Mouse (Mus musculus) forebrain, postnatal 0 days (tissue): ENCODE measurements at regions not wholly inside any gene's neighbourhood (a gene's known extent, or its start where the extent isn't known, plus 50 kb on each side); places are given as distances from the start of the nearest gene placed in this dataset.

ENCODE experiments used
- ATAC-seq: fragments of 200-750 bp; cut with Nextera tagmentation; 2 replicates; pipeline ENCODE4 v1.8.0; 2017; ENCODE audit warnings: mild to moderate bottlenecking, moderate library complexity
- DNase-seq: peaks from one replicate; pipeline ENCODE4 v3.0.0-alpha.2; 2015
- H3K27ac ChIP-seq: fragments of 300-500 bp; sonication (generic); 2 replicates; pipeline ENCODE4 v1.5.1; 2014; ENCODE audit warnings: low read depth, mild to moderate bottlenecking, antibody characterized with exemption, low read length, moderate library complexity, mixed read lengths
- H3K27me3 ChIP-seq: fragments of 300-500 bp; sonication (generic); 2 replicates; pipeline ENCODE4 v1.6.1; 2014; ENCODE audit warnings: mild to moderate bottlenecking, low read length, mixed read lengths; ENCODE audit not compliant: insufficient read depth
- H3K36me3 ChIP-seq: fragments of 300-500 bp; sonication (generic); 2 replicates; pipeline ENCODE4 v1.6.1; 2014; ENCODE audit warnings: mild to moderate bottlenecking, moderate library complexity; ENCODE audit not compliant: insufficient read depth
- H3K4me1 ChIP-seq: fragments of 300-500 bp; sonication (generic); 2 replicates; pipeline ENCODE4 v1.6.1; 2014; ENCODE audit warnings: antibody characterized with exemption; ENCODE audit not compliant: insufficient read depth
- H3K4me2 ChIP-seq: fragments of 300-500 bp; sonication (generic); 2 replicates; pipeline ENCODE4 v1.6.1; 2014; ENCODE audit warnings: low read depth, mild to moderate bottlenecking, moderate library complexity
- H3K4me3 ChIP-seq: fragments of 300-500 bp; sonication (generic); 2 replicates; pipeline ENCODE4 v1.5.1; 2014; ENCODE audit warnings: low read depth, low read length, mixed read lengths
- H3K9ac ChIP-seq: fragments of 300-500 bp; sonication (generic); 2 replicates; pipeline ENCODE4 v1.6.1; 2014; ENCODE audit warnings: mild to moderate bottlenecking
- H3K9me3 ChIP-seq: fragments of 300-500 bp; sonication (generic); 2 replicates; pipeline ENCODE4 v1.6.1; 2016; ENCODE audit warnings: low read length
- CTCF ChIP-seq: sonication (generic); IDR thresholded peaks from 2 replicates; pipeline ENCODE4 v1.5.1; 2016; ENCODE audit warnings: antibody characterized with exemption, control low read depth, low read depth
- WGBS: fragments of 180-500 bp; shearing (Covaris S2); extraction: QIAGEN DNeasy Blood & Tissue Kit; methylation state at CpG from one replicate; pipeline ENCODE4 v1.1.7; 2014; 5-methylcytosine and 5-hydroxymethylcytosine counted together

DNA sequence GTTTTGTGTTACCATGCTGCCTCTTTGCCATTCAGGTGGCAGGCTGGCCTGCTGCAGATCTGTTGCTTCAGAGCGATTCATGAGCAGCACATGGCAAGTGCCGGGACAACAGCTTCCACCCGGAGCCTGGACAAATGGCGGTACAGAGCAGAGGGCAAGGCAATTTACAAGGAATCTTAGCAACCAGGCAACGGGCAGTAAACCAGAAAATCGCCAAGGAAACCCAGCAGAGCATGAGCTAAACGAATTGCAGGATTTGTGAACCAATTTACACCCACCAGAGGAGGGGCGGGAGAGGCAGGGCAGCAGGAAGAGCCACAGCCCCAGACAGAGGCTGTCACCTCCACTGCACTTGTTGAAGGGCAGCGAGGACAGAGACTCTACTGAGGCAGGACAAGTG lies 60.5 kb upstream of the Loxl4 start:
- no peak overlapping the region for H3K4me2 ChIP-seq
- no peak overlapping the region for H3K9ac ChIP-seq
- TF ChIP-seq CTCF, result no peak
- ATAC-seq (peak; percentile 88), DNase-seq (peak; percentile 73)
- no peaks in the 10 kb centered on the region for H3K36me3 ChIP-seq
- no peaks in the 10 kb centered on the region for H3K9me3 ChIP-seq
- H3K4me3 ChIP-seq, result no peak overlapping the region
- 0 out of 2 replicates have a peak, but pooled peaks cover 3% of the 10 kb centered on the region for H3K4me1 ChIP-seq
- H3K27ac ChIP-seq, result no peak overlapping the region
- 14% methylated on average over 9 of the region's 9 CpGs for WGBS
- H3K27me3 ChIP-seq, result no peaks in the 10 kb centered on the region

DNA sequence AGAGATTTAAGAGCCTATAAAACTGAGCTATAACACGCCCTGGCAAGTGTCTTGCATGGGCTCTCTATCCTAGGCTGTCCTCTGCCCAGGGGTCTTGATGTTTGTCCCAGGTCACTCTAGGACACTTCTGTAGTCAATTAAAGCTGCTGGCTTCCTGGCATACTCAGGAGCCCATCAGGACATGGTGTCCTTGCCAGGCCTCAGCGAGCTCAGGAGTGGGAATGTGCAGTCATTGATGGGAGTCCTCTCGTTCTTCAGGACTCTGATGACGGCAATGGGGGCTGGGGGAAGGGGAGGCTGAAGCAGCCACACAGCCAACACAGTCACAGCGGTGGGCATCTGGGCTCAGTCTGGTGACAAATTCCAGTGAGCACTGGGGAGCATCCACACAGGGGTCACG lies 57.3 kb upstream of the Loxl4 start:
- DNase-seq (no peak), ATAC-seq (no peak)
- Histone ChIP-seq H3K4me3 (no peak overlapping the region), H3K27me3 (no peaks in the 10 kb centered on the region), H3K4me1 (0 out of 2 replicates have a peak, but pooled peaks cover 3% of the 10 kb centered on the region), H3K27ac (no peak overlapping the region), H3K36me3 (no peaks in the 10 kb centered on the region), H3K4me2 (no peak overlapping the region), H3K9me3 (no peaks in the 10 kb centered on the region), H3K9ac (no peak overlapping the region)
- TF ChIP-seq CTCF, result no peak
- 75% methylated on average over 6 of the region's 6 CpGs for WGBS

DNA sequence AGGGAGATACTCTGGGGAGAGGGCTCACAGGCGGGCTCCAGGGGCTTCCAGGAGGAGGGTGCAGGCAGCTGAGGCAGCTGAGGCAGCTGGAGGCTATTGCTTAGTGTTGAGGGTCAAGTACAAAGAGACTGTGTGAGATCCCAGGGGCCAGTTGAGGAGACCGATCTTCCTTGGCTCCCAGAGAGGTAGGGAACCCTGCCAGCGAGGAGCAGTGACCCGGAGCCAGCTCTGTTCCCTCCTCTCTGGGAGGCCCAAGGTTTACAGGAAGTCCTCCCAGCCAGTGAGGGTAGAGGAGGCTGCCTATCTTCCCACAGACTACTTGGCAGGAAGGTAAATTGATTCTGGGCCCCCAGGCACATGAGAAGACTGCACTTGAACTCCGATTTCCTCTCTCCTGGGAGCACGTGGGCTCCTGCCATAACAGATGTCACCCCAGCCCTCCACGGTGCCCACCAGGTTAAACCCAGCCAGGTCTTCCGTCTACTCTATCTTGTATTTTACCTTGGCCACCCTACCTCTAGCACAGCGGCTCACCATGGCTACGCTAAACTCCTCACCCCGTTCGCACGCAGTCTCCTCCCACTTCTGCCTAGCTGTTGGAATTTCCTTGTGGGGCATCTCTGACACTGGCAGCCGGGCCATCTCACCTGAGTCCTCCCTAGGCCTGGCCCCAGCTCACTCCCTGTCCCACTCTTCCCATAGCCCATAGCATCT lies 55.9 kb upstream of the Loxl4 start:
- 70% methylated on average over 14 of the region's 14 CpGs for WGBS
- Histone ChIP-seq H3K27me3 (no peaks in the 10 kb centered on the region), H3K9me3 (no peaks in the 10 kb centered on the region), H3K4me2 (no peak overlapping the region), H3K36me3 (no peaks in the 10 kb centered on the region), H3K9ac (no peak overlapping the region), H3K4me1 (0 out of 2 replicates have a peak, but pooled peaks cover 3% of the 10 kb centered on the region), H3K27ac (no peak overlapping the region), H3K4me3 (no peak overlapping the region)
- TF ChIP-seq CTCF, result no peak
- ATAC-seq (no peak), DNase-seq (no peak)

DNA sequence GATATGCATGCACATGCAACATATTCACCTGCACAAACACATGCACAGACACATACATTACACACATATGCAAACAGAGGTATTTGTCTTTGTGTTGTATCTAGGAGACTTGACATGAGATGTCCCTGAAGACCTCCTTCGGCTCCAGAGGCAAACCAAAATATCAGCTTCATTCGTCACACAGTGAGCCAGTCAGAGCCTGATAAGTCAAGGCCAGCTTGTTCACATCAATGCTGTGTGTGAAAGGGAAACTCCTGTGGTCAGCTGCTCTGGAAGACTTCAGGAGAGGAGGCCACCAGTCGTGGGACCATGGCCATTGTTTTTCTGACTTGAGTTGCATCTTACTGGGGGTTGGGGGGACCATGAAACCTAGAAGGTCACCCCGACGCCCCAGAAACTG lies 54.3 kb upstream of the Loxl4 start:
- no peaks in the 10 kb centered on the region for H3K27me3 ChIP-seq
- H3K4me3 ChIP-seq, result no peak overlapping the region
- no peak for TF ChIP-seq CTCF
- H3K27ac ChIP-seq, result no peak overlapping the region
- WGBS, result 91% methylated on average over 5 of the region's 5 CpGs
- no peaks in the 10 kb centered on the region for H3K36me3 ChIP-seq
- H3K9ac ChIP-seq, result no peak overlapping the region
- H3K4me1 ChIP-seq, result no peaks in the 10 kb centered on the region
- H3K9me3 ChIP-seq, result no peaks in the 10 kb centered on the region
- DNase-seq, result no peak
- no peak overlapping the region for H3K4me2 ChIP-seq
- ATAC-seq, result no peak
